Mouse (Mus musculus) ES-Bruce4 (cell line): Measurements from ENCODE around the gene Vat1. TPM values are rescaled to one million over a fixed set of nuclear protein-coding genes. Genes with fewer than 3 reads are reported as not detected.

Experiments
- H3K27ac ChIP-seq: 2 replicates; pipeline ENCODE4 v1.5.1; 2012; ENCODE audit warnings: low read length, inconsistent platforms; ENCODE audit not compliant: insufficient read depth
- H3K27me3 ChIP-seq: 2 replicates; pipeline ENCODE4 v1.6.1; 2012; ENCODE audit warnings: mild to moderate bottlenecking, low read length, inconsistent platforms; ENCODE audit not compliant: control insufficient read depth, poor library complexity, insufficient read depth, severe bottlenecking
- H3K36me3 ChIP-seq: 2 replicates; pipeline ENCODE4 v1.6.1; 2012; ENCODE audit warnings: inconsistent platforms, mild to moderate bottlenecking, low read length, moderate library complexity; ENCODE audit not compliant: control insufficient read depth, poor library complexity, insufficient read depth, severe bottlenecking
- H3K4me1 ChIP-seq: one replicate; pipeline ENCODE4 v1.8.1; 2011; ENCODE audit warnings: low read length; ENCODE audit not compliant: control insufficient read depth, insufficient read depth
- H3K4me3 ChIP-seq: 2 replicates; pipeline ENCODE4 v1.5.1; 2011; ENCODE audit warnings: low read depth, mild to moderate bottlenecking, low read length
- H3K9ac ChIP-seq: 2 replicates; pipeline ENCODE4 v1.6.1; 2012; ENCODE audit warnings: low read depth, mild to moderate bottlenecking, inconsistent platforms; ENCODE audit not compliant: poor library complexity, severe bottlenecking
- H3K9me3 ChIP-seq: replicated peaks from 2 replicates; pipeline ENCODE4 v1.6.1; 2012; ENCODE audit warnings: mild to moderate bottlenecking, low read length, inconsistent platforms; ENCODE audit not compliant: control insufficient read depth, poor library complexity, insufficient read depth, severe bottlenecking
- CTCF ChIP-seq: IDR thresholded peaks from one replicate; pipeline ENCODE4 v1.8.1; 2011; ENCODE audit warnings: low read depth, low read length
- EP300 ChIP-seq: IDR thresholded peaks from 2 replicates; pipeline ENCODE4 v1.6.1; 2011; ENCODE audit warnings: low read depth, low read length; ENCODE audit not compliant: insufficient read depth
- POLR2A ChIP-seq: IDR thresholded peaks from one replicate; pipeline ENCODE4 v1.8.1; 2011; ENCODE audit warnings: low read length; ENCODE audit not compliant: insufficient read depth
- polyA plus RNA-seq: library from polyadenylated mRNA; stranded (reverse); fragments of >200 nt; gene quantifications from 2 replicates; pipeline ENCODE4 v1.2.4, GENCODE M21; 2011; ENCODE audit warnings: low read depth; ENCODE audit not compliant: missing spikeins, insufficient read depth, insufficient read length

Vat1 gene
- polyA plus RNA-seq = 91.2 and 101 TPM in 2 replicates

DNA sequence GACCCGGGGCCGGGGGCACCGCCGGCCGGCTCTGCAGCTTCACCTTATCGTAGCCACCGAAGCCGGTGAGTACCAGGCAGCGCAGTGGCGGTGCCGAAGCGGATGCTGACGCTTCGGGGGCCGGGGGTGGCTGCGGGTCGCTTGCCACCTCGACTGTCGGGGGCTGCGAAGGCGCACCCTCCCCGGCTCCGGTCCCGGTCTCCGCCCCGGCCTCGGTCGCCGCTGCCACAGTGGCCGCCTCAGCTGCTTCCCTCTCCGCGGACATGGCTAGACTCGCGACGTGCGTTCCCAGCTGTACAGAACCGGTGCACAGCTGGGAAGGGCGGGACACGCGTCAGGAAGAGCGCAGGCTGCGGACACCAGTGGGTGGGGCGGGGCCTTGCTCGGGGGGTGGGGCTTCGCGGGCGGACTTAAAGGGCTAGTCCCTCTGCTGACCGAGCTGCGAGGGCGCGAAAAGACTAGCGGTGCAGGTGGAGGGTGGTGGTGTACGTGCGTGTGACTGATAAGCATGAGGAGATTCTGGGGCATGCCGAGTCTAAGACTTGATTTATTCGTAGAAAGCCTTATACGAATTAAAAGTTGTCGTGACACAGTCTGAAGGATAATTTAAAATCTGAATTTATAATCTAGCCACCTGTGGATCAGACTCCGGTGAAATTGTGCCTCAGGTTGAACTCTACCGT is at the start of gene Vat1:
Gene Vat1, minus strand, starts transcription at position 362 of the 683 bp plus-strand sequence.
- Histone ChIP-seq H3K27ac (peak within 1 kb of the TSS; percentile 82), H3K4me1 (peaks cover 10% of the 10 kb centered on the region), H3K9me3 (no peaks in the 10 kb centered on the region), H3K27me3 (no peaks in the 10 kb centered on the region), H3K9ac (peak within 1 kb of the TSS; percentile 78), H3K4me3 (peak within 1 kb of the TSS; percentile 76), H3K36me3 (peaks cover 11% of the 10 kb centered on the region; the same call in 1 of the 2 replicates)
- peak; percentile 12 for TF ChIP-seq POLR2A
- TF ChIP-seq CTCF = no peak

DNA sequence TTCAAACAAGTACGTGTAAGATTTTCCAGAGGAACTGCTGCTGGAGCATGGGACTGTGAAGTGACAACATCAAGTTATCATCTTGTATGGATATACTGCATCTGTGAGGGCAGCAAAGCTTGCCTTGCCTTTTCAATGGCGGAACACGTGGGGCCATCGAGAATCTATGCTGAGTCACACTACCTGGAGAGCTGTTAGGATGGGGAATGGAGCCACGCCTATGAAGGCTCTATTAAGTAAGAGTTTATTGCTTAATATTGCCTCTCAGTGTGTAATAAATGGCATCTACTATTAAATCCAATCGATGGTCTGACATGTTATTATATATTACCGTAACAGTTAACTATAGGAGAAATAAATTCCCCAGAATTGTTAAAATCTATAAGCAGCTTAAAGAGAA is 41.1 kb upstream of the Vat1 start:
- H3K9me3 ChIP-seq = no peaks in the 10 kb centered on the region
- H3K4me3 ChIP-seq = no peak overlapping the region
- no peak overlapping the region for H3K9ac ChIP-seq
- no peak for TF ChIP-seq CTCF
- TF ChIP-seq EP300 = no peak
- TF ChIP-seq POLR2A = no peak
- H3K36me3 ChIP-seq = peaks cover 58% of the 10 kb centered on the region
- H3K4me1 ChIP-seq = no peaks in the 10 kb centered on the region
- no peaks in the 10 kb centered on the region for H3K27me3 ChIP-seq
- no peak overlapping the region for H3K27ac ChIP-seq

DNA sequence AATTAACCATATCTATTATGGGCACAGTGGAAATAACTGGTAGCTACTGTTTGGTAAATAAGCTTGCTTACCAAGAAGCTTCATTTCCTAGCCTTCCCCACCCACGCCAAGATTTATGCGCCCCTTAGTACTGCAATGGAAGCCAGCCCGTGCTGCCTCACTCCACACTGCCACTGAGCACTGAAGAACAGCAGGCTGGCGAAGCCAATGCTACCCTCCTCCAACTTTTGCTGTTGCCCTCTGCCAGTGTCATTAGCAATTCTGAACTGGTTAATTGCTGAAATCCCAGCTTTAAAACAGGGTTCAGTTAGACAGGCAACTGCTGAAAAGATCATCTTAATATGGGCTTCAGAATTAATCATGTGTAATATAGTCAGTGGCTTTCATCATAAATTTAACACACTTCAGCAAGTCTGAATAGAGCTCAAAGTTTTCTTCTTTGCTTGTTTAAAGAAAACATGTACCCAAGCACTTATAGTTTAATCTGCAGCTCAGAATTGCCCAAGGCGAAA is 40.3 kb upstream of the Vat1 start:
- Histone ChIP-seq H3K27me3 (no peaks in the 10 kb centered on the region), H3K9ac (no peak overlapping the region), H3K27ac (no peak overlapping the region), H3K4me1 (no peaks in the 10 kb centered on the region), H3K4me3 (no peak overlapping the region), H3K9me3 (no peaks in the 10 kb centered on the region), H3K36me3 (peaks cover 59% of the 10 kb centered on the region)
- TF ChIP-seq POLR2A = no peak
- no peak for TF ChIP-seq CTCF
- TF ChIP-seq EP300 = no peak

DNA sequence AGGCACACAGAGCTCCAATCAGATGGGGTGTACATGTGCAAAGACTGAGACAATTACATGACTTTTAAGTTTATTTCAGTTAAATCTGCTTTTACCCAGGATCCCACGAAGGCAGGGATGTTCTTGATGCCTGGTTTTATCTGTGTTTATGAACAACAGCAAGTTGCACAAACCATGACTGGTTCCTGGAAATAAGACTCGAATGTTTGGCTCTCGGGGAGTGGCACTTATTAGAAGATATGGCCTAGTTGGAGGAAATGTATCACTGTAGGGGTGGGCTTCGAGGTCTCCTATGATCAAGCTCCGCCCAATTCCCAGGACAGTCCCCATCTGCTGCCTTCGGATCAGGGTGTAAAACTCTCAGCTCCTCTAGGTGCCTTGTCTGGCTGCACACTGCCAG is 20.1 kb upstream of the Vat1 start:
- H3K9ac ChIP-seq = no peak overlapping the region
- no peaks in the 10 kb centered on the region for H3K9me3 ChIP-seq
- TF ChIP-seq CTCF = no peak
- no peak for TF ChIP-seq EP300
- TF ChIP-seq POLR2A = no peak
- no peak overlapping the region for H3K27ac ChIP-seq
- peaks cover 34% of the 10 kb centered on the region for H3K36me3 ChIP-seq
- no peaks in the 10 kb centered on the region for H3K27me3 ChIP-seq
- no peak overlapping the region for H3K4me3 ChIP-seq
- no peaks in the 10 kb centered on the region for H3K4me1 ChIP-seq

DNA sequence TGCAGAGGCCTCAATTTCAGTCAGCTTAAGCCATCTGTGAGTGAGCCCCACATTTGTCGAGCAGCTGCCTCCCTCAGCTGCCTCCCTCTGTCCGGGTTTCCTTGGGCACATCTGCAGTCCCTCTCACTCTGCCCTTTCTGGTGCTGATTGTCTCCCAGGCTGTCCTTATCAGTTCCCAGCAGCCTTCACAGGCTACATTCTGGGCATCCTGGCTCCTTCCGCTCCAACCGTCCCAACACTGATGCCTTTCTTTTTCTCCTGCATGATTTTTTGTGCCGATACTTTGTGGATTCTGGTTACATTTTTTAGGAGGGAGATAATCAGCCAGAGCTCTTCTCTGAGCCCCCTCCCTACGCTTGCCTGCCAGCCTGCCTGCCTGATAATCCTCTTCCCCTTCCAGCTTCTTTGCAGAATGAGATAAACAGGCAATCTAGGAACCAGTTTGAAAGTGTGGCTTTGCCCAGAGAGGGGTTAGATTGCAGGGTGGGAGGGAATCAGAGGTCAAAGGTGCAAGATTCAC is 19.5 kb upstream of the Vat1 start:
- no peaks in the 10 kb centered on the region for H3K9me3 ChIP-seq
- peaks cover 32% of the 10 kb centered on the region for H3K36me3 ChIP-seq
- H3K9ac ChIP-seq = no peak overlapping the region
- TF ChIP-seq POLR2A (no peak), CTCF (no peak), EP300 (no peak)
- H3K4me3 ChIP-seq = no peak overlapping the region
- no peaks in the 10 kb centered on the region for H3K27me3 ChIP-seq
- no peak overlapping the region for H3K27ac ChIP-seq
- H3K4me1 ChIP-seq = peaks cover 2% of the 10 kb centered on the region

DNA sequence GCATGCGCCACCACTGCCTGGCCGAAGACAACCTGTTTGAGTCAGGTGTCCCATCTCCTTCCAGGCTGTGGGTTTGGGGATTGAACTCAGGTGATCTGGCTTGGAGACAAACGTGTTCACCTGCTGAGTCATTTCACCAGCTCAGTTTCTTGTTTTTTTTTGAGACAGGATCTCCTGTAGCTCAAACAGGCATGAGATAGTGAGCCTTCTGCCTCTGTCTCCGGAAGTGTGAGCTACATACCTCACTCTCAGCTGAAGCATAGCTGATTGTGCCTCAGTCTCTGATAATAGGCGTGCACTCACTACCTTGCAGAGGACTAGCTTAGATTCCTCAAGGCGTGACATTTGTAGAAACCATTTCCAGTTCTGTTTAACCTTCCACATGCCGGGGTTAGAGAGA is 18.8 kb upstream of the Vat1 start:
- TF ChIP-seq CTCF = no peak
- no peak for TF ChIP-seq POLR2A
- peaks cover 4% of the 10 kb centered on the region for H3K4me1 ChIP-seq
- H3K36me3 ChIP-seq = peaks cover 27% of the 10 kb centered on the region
- H3K9me3 ChIP-seq = no peaks in the 10 kb centered on the region
- no peaks in the 10 kb centered on the region for H3K27me3 ChIP-seq
- H3K4me3 ChIP-seq = no peak overlapping the region
- H3K9ac ChIP-seq = no peak overlapping the region
- no peak overlapping the region for H3K27ac ChIP-seq
